Mouse (Mus musculus): ENCODE measurements at regions not wholly inside any gene's neighbourhood (a gene's known extent, or its start where the extent isn't known, plus 50 kb on each side); places are given as distances from the start of the nearest gene placed in this dataset.

DNA sequence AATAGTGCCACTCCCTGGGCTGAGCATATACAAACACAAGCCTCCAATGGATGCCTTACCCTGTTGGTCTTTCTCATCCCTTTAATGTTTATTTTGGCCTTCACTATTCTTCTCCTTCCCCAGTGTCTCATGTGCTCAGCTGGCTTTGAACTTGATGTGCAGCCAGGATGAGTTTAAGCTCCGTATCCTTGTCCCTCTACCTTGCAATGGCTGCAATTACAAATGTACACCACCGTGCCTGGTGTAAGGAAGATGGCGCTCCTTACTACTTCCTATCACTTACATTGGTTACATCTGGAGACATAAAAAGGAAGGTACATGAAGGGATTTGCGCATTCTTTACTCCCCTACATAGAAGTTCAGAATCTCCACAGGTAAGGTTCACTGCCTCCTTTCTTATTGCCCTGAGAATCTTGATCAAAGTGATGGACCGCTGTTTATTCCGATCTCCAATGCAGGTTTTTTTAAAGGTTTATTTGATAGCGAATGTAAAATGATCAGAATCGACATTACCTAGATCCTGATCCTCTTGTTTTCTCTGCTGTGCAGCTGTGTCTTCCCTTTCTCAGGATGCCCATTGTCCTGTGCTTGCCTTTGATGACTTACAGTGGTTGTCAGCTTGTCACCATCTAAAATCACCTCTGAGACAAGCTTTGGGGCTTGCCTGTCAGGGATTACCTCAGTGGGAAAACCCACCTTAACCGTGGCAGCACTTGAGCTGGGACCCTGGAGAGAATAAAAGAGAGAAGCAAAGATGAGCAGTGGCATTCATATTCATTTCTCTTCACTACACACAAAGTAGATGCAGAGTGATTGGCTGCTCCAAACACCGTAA is 178.1 kb downstream of the Ifng start:
- TF ChIP-seq EP300 (IDR thresholded peaks at IDR 0.05; ENCODE audit: low read depth) (no peak), CTCF (IDR thresholded peaks at IDR 0.05; ENCODE audit: low read depth) (no peak)
